Mouse (Mus musculus) neutrophil, adult 59 days (primary cell): ENCODE measurements around the gene Atg4c. TPM values are rescaled to one million over a fixed set of nuclear protein-coding genes. Genes with fewer than 3 reads are reported as not detected.

ENCODE experiments used
- total RNA-seq, 2 experiments: library from RNA; stranded (reverse); gene quantifications; 1 replicate in 1 of 2; 2 replicates in 1 of 2; pipeline ENCODE4 v1.2.4; 2023

The Atg4c gene
- total RNA-seq = 10 to 100 TPM in 1 of 2 experiments, 1 to 10 TPM in 1; 8.5 to 11.6 TPM

GRCm38 (mm10) chr4:99193810-99194582, at the start of gene Atg4c:
Gene Atg4c (plus strand): TSS chr4:99193934.

Other genes starting within 250 kb of the Atg4c start
- under 1 TPM in 1 of 2 experiments, not detected in 1; 0.57 TPM for gene Angptl3, start 163.0 kb upstream of the Atg4c start, total RNA-seq
- 1 to 10 TPM; 7.3 to 8.7 TPM for gene Dock7, start 73.0 kb upstream of the Atg4c start, total RNA-seq
- gene Gm12689, start 102.0 kb downstream of the Atg4c start, total RNA-seq = 1 to 10 TPM; 1.6 to 2.2 TPM